Mouse (Mus musculus): Measurements from ENCODE around the gene Ywhah. TPM values are rescaled to one million over a fixed set of nuclear protein-coding genes. Genes with fewer than 3 reads are reported as not detected.

Gene Ywhah
- polyA plus RNA-seq, 1 experiment = 41.2 TPM

- H3K27me3 ChIP-seq (ENCODE audit: control insufficient read depth, insufficient read depth, low read length) = no peaks in the 10 kb centered on the region
- H3K36me3 ChIP-seq (ENCODE audit: control insufficient read depth, insufficient read depth, low read length) = no peaks in the 10 kb centered on the region
- no peak overlapping the region for H3K4me3 ChIP-seq (ENCODE audit: control insufficient read depth, low read depth, low read length)
- H3K4me1 ChIP-seq (ENCODE audit: control insufficient read depth, insufficient read depth, low read length) = peaks cover 4% of the 10 kb centered on the region
- peak overlapping the region; percentile 33; the same call in 1 of the 2 replicates for H3K27ac ChIP-seq (ENCODE audit: control insufficient read depth, insufficient read depth, low read depth, low read length)
- TF ChIP-seq POLR2A (IDR thresholded peaks at IDR 0.05; ENCODE audit: control insufficient read depth, low read depth, low read length) = no peak
- no peak for TF ChIP-seq CTCF (IDR thresholded peaks at IDR 0.05; ENCODE audit: control insufficient read depth, insufficient read depth, insufficient replicate concordance, low read depth, low read length)
These were observed 24.1 kb upstream of the Ywhah start for GRCm38 (mm10) chr5:32994471-32994870.

- H3K4me3 ChIP-seq (ENCODE audit: control insufficient read depth, low read depth, low read length) = no peak overlapping the region
These were observed 22.9 kb upstream of the Ywhah start for GRCm38 (mm10) chr5:32995756-32996155.

GRCm38 (mm10) chr5:32996560-32996959, 22.1 kb upstream of the Ywhah start:
- Histone ChIP-seq H3K36me3 (ENCODE audit: control insufficient read depth, insufficient read depth, low read length) (no peaks in the 10 kb centered on the region), H3K4me1 (ENCODE audit: control insufficient read depth, insufficient read depth, low read length) (peaks cover 4% of the 10 kb centered on the region), H3K27me3 (ENCODE audit: control insufficient read depth, insufficient read depth, low read length) (no peaks in the 10 kb centered on the region), H3K4me3 (ENCODE audit: control insufficient read depth, low read depth, low read length) (no peak overlapping the region), H3K27ac (ENCODE audit: control insufficient read depth, insufficient read depth, low read depth, low read length) (no peak overlapping the region)
- TF ChIP-seq CTCF (IDR thresholded peaks at IDR 0.05; ENCODE audit: control insufficient read depth, insufficient read depth, insufficient replicate concordance, low read depth, low read length) (no peak), POLR2A (IDR thresholded peaks at IDR 0.05; ENCODE audit: control insufficient read depth, low read depth, low read length) (no peak)

More at GRCm38 (mm10) chr5:32995756-32996155, 22.9 kb upstream of the Ywhah start:
- no peak for TF ChIP-seq CTCF (IDR thresholded peaks at IDR 0.05; ENCODE audit: control insufficient read depth, insufficient read depth, insufficient replicate concordance, low read depth, low read length)
- no peak for TF ChIP-seq POLR2A (IDR thresholded peaks at IDR 0.05; ENCODE audit: control insufficient read depth, low read depth, low read length)
- Histone ChIP-seq H3K27me3 (ENCODE audit: control insufficient read depth, insufficient read depth, low read length) (no peaks in the 10 kb centered on the region), H3K4me1 (ENCODE audit: control insufficient read depth, insufficient read depth, low read length) (peaks cover 4% of the 10 kb centered on the region), H3K36me3 (ENCODE audit: control insufficient read depth, insufficient read depth, low read length) (no peaks in the 10 kb centered on the region), H3K27ac (ENCODE audit: control insufficient read depth, insufficient read depth, low read depth, low read length) (no peak overlapping the region)

- peaks cover 4% of the 10 kb centered on the region for H3K4me1 ChIP-seq (ENCODE audit: control insufficient read depth, insufficient read depth, low read length)
- H3K36me3 ChIP-seq (ENCODE audit: control insufficient read depth, insufficient read depth, low read length) = no peaks in the 10 kb centered on the region
- H3K27ac ChIP-seq (ENCODE audit: control insufficient read depth, insufficient read depth, low read depth, low read length) = no peak overlapping the region
- H3K27me3 ChIP-seq (ENCODE audit: control insufficient read depth, insufficient read depth, low read length) = no peaks in the 10 kb centered on the region
- H3K4me3 ChIP-seq (ENCODE audit: control insufficient read depth, low read depth, low read length) = no peak overlapping the region
- TF ChIP-seq CTCF (IDR thresholded peaks at IDR 0.05; ENCODE audit: control insufficient read depth, insufficient read depth, insufficient replicate concordance, low read depth, low read length) (no peak), POLR2A (IDR thresholded peaks at IDR 0.05; ENCODE audit: control insufficient read depth, low read depth, low read length) (no peak)
These were observed 20.9 kb upstream of the Ywhah start for GRCm38 (mm10) chr5:32997686-32998085.

- Histone ChIP-seq H3K4me3 (ENCODE audit: control insufficient read depth, low read depth, low read length) (no peak overlapping the region), H3K36me3 (ENCODE audit: control insufficient read depth, insufficient read depth, low read length) (no peaks in the 10 kb centered on the region), H3K27ac (ENCODE audit: control insufficient read depth, insufficient read depth, low read depth, low read length) (no peak overlapping the region), H3K4me1 (ENCODE audit: control insufficient read depth, insufficient read depth, low read length) (peaks cover 4% of the 10 kb centered on the region), H3K27me3 (ENCODE audit: control insufficient read depth, insufficient read depth, low read length) (no peaks in the 10 kb centered on the region)
- TF ChIP-seq CTCF (IDR thresholded peaks at IDR 0.05; ENCODE audit: control insufficient read depth, insufficient read depth, insufficient replicate concordance, low read depth, low read length) (no peak), POLR2A (IDR thresholded peaks at IDR 0.05; ENCODE audit: control insufficient read depth, low read depth, low read length) (no peak)
These were observed 19.8 kb upstream of the Ywhah start for GRCm38 (mm10) chr5:32998783-32999182.

- H3K27me3 ChIP-seq (ENCODE audit: control insufficient read depth, insufficient read depth, low read length) = no peaks in the 10 kb centered on the region
- no peaks in the 10 kb centered on the region for H3K4me1 ChIP-seq (ENCODE audit: control insufficient read depth, insufficient read depth, low read length)
- no peak overlapping the region for H3K27ac ChIP-seq (ENCODE audit: control insufficient read depth, insufficient read depth, low read depth, low read length)
- no peak overlapping the region for H3K4me3 ChIP-seq (ENCODE audit: control insufficient read depth, low read depth, low read length)
- no peak for TF ChIP-seq POLR2A (IDR thresholded peaks at IDR 0.05; ENCODE audit: control insufficient read depth, low read depth, low read length)
- TF ChIP-seq CTCF (IDR thresholded peaks at IDR 0.05; ENCODE audit: control insufficient read depth, insufficient read depth, insufficient replicate concordance, low read depth, low read length) = no peak
- H3K36me3 ChIP-seq (ENCODE audit: control insufficient read depth, insufficient read depth, low read length) = no peaks in the 10 kb centered on the region
These were observed 17.5 kb upstream of the Ywhah start for GRCm38 (mm10) chr5:33001111-33001510.

GRCm38 (mm10) chr5:33002781-33003180, 15.8 kb upstream of the Ywhah start:
- Histone ChIP-seq H3K4me1 (ENCODE audit: control insufficient read depth, insufficient read depth, low read length) (no peaks in the 10 kb centered on the region; the same call in none of the 2 replicates), H3K27me3 (ENCODE audit: control insufficient read depth, insufficient read depth, low read length) (no peaks in the 10 kb centered on the region), H3K36me3 (ENCODE audit: control insufficient read depth, insufficient read depth, low read length) (no peaks in the 10 kb centered on the region), H3K4me3 (ENCODE audit: control insufficient read depth, low read depth, low read length) (no peak overlapping the region), H3K27ac (ENCODE audit: control insufficient read depth, insufficient read depth, low read depth, low read length) (no peak overlapping the region)
- TF ChIP-seq CTCF (IDR thresholded peaks at IDR 0.05; ENCODE audit: control insufficient read depth, insufficient read depth, insufficient replicate concordance, low read depth, low read length) (no peak), POLR2A (IDR thresholded peaks at IDR 0.05; ENCODE audit: control insufficient read depth, low read depth, low read length) (no peak)

- TF ChIP-seq POLR2A (IDR thresholded peaks at IDR 0.05; ENCODE audit: control insufficient read depth, low read depth, low read length) (no peak), CTCF (IDR thresholded peaks at IDR 0.05; ENCODE audit: control insufficient read depth, insufficient read depth, insufficient replicate concordance, low read depth, low read length) (no peak)
- H3K4me1 ChIP-seq (ENCODE audit: control insufficient read depth, insufficient read depth, low read length) = no peaks in the 10 kb centered on the region; the same call in none of the 2 replicates
- no peak overlapping the region for H3K4me3 ChIP-seq (ENCODE audit: control insufficient read depth, low read depth, low read length)
- H3K36me3 ChIP-seq (ENCODE audit: control insufficient read depth, insufficient read depth, low read length) = no peaks in the 10 kb centered on the region
- no peaks in the 10 kb centered on the region for H3K27me3 ChIP-seq (ENCODE audit: control insufficient read depth, insufficient read depth, low read length)
- no peak overlapping the region for H3K27ac ChIP-seq (ENCODE audit: control insufficient read depth, insufficient read depth, low read depth, low read length)
These were observed 15.1 kb upstream of the Ywhah start for GRCm38 (mm10) chr5:33003500-33003899.

Data from testis, adult 2 months (tissue).